Mouse (Mus musculus) heart, postnatal 0 days (tissue): ENCODE results near the gene Slc6a12. TPM values are rescaled to one million over a fixed set of nuclear protein-coding genes. Genes with fewer than 3 reads are reported as not detected.
"Not testable (repeated sequence)": the region's sequence is repeated elsewhere in the genome, so short reads cannot be mapped to it uniquely, and the experiment has no call there.

Experiments
- ATAC-seq: fragments of 200-750 bp; cut with Nextera tagmentation; 2 replicates; pipeline ENCODE4 v1.8.0; 2017; ENCODE audit warnings: low read depth, moderate number of reproducible peaks, moderate library complexity; ENCODE audit not compliant: insufficient read depth
- DNase-seq: peaks from one replicate; pipeline ENCODE4 v3.0.0-alpha.2; 2016; ENCODE audit warnings: low spot score
- H3K27ac ChIP-seq: fragments of 300-500 bp; sonication (generic); 2 replicates; pipeline ENCODE4 v1.5.1; 2014; ENCODE audit warnings: low read depth, mild to moderate bottlenecking
- H3K27me3 ChIP-seq: fragments of 300-500 bp; sonication (generic); 2 replicates; pipeline ENCODE4 v1.6.1; 2014; ENCODE audit warnings: low read length, mixed read lengths; ENCODE audit not compliant: control insufficient read depth, insufficient read depth
- H3K36me3 ChIP-seq: fragments of 300-500 bp; sonication (generic); replicated peaks from 2 replicates; pipeline ENCODE4 v1.6.1; 2014; ENCODE audit warnings: low read length, mixed read lengths; ENCODE audit not compliant: control insufficient read depth, insufficient read depth
- H3K4me1 ChIP-seq: fragments of 300-500 bp; sonication (generic); 2 replicates; pipeline ENCODE4 v1.6.1; 2014; ENCODE audit warnings: antibody characterized with exemption; ENCODE audit not compliant: control insufficient read depth, insufficient read depth
- H3K4me2 ChIP-seq: fragments of 300-500 bp; sonication (generic); 2 replicates; pipeline ENCODE4 v1.6.1; 2014; ENCODE audit warnings: low read depth, mild to moderate bottlenecking, low read length, moderate library complexity
- H3K4me3 ChIP-seq: fragments of 300-500 bp; sonication (generic); 2 replicates; pipeline ENCODE4 v1.5.1; 2014; ENCODE audit warnings: low read depth, low read length
- H3K9ac ChIP-seq: fragments of 300-500 bp; sonication (generic); replicated peaks from 2 replicates; pipeline ENCODE4 v1.6.1; 2014; ENCODE audit warnings: low read depth, low read length, mixed read lengths
- H3K9me3 ChIP-seq: fragments of 300-500 bp; sonication (generic); replicated peaks from 2 replicates; pipeline ENCODE4 v1.6.1; 2016; ENCODE audit warnings: low read length; ENCODE audit not compliant: control insufficient read depth
- CTCF ChIP-seq: IDR thresholded peaks from 2 replicates; pipeline ENCODE4 v1.5.1; 2016; ENCODE audit warnings: antibody characterized with exemption, control low read depth, low read depth
- EP300 ChIP-seq: IDR thresholded peaks from 2 replicates; pipeline ENCODE4 v1.6.1; 2016; ENCODE audit warnings: antibody characterized with exemption, low read depth
- WGBS: fragments of 180-500 bp; shearing (Covaris S2); extraction: QIAGEN DNeasy Blood & Tissue Kit; methylation state at CpG from one replicate; pipeline ENCODE4 v1.1.7; 2014; 5-methylcytosine and 5-hydroxymethylcytosine counted together
- polyA plus RNA-seq: library from polyadenylated mRNA; unstranded; fragments of >200 nt; fragmentation: Nextera tagmentation; extraction: Ambion mirVana; gene quantifications from 2 replicates; pipeline ENCODE4 v1.2.1, GENCODE M21; 2015
- total RNA-seq: library from RNA; depleted of rRNA; stranded (reverse); fragments of >200 nt; gene quantifications from 2 replicates; pipeline ENCODE4 v1.2.3, GENCODE M21; 2014; ENCODE audit warnings: low replicate concordance

Gene Slc6a12
- total and polyA plus RNA-seq, 2 experiments from 2014 or later, result not detected

GRCm38 (mm10) chr6:121363956-121364355, 21.1 kb downstream of the Slc6a12 start:
- H3K36me3 ChIP-seq, result no peaks in the 10 kb centered on the region
- TF ChIP-seq CTCF, result no peak
- no peak for TF ChIP-seq EP300
- H3K4me1 ChIP-seq, result no peaks in the 10 kb centered on the region
- H3K27ac ChIP-seq, result no peak overlapping the region
- no peaks in the 10 kb centered on the region for H3K9me3 ChIP-seq
- WGBS, result 67% methylated on average over 4 of the region's 4 CpGs
- DNase-seq (no peak), ATAC-seq (no peak)
- no peak overlapping the region for H3K4me3 ChIP-seq
- H3K4me2 ChIP-seq, result no peak overlapping the region
- H3K27me3 ChIP-seq, result no peaks in the 10 kb centered on the region
- no peak overlapping the region for H3K9ac ChIP-seq

GRCm38 (mm10) chr6:121366537-121366936, 23.7 kb downstream of the Slc6a12 start:
- WGBS, result 17% methylated on average over 2 of the region's 2 CpGs
- H3K27ac ChIP-seq, H3K9me3 ChIP-seq, H3K9ac ChIP-seq, H3K4me3 ChIP-seq, ATAC-seq, H3K36me3 ChIP-seq, H3K27me3 ChIP-seq, H3K4me2 ChIP-seq, H3K4me1 ChIP-seq, DNase-seq: not testable (repeated sequence)
- peak; percentile 41 for TF ChIP-seq CTCF

- H3K4me3 ChIP-seq, result no peak overlapping the region
- TF ChIP-seq EP300 (no peak), CTCF (no peak)
- H3K27ac ChIP-seq, result no peak overlapping the region
- ATAC-seq (no peak), DNase-seq (no peak)
- H3K36me3 ChIP-seq, result no peaks in the 10 kb centered on the region
- H3K9me3 ChIP-seq, result no peaks in the 10 kb centered on the region
- no peaks in the 10 kb centered on the region for H3K27me3 ChIP-seq
- no peaks in the 10 kb centered on the region for H3K4me1 ChIP-seq
- 50% methylated on average over 3 of the region's 3 CpGs for WGBS
- no peak overlapping the region for H3K9ac ChIP-seq
- H3K4me2 ChIP-seq, result no peak overlapping the region
Measured at GRCm38 (mm10) chr6:121367099-121367498, 24.2 kb downstream of the Slc6a12 start.

GRCm38 (mm10) chr6:121371197-121371980, 28.5 kb downstream of the Slc6a12 start:
- WGBS, result 71% methylated on average over 10 of the region's 10 CpGs
- Histone ChIP-seq H3K4me3 (no peak overlapping the region), H3K27me3 (no peaks in the 10 kb centered on the region), H3K9me3 (no peaks in the 10 kb centered on the region), H3K9ac (no peak overlapping the region), H3K4me2 (no peak overlapping the region), H3K36me3 (no peaks in the 10 kb centered on the region), H3K4me1 (no peaks in the 10 kb centered on the region), H3K27ac (no peak overlapping the region)
- TF ChIP-seq CTCF (no peak), EP300 (no peak)
- DNase-seq (no peak), ATAC-seq (no peak)

GRCm38 (mm10) chr6:121376159-121376558, 33.3 kb downstream of the Slc6a12 start:
- Histone ChIP-seq H3K36me3 (no peaks in the 10 kb centered on the region), H3K27ac (no peak overlapping the region), H3K9me3 (no peaks in the 10 kb centered on the region), H3K4me1 (no peaks in the 10 kb centered on the region), H3K9ac (no peak overlapping the region), H3K27me3 (0 out of 2 replicates have a peak, but pooled peaks cover 4% of the 10 kb centered on the region), H3K4me2 (no peak overlapping the region), H3K4me3 (no peak overlapping the region)
- TF ChIP-seq CTCF, result no peak
- TF ChIP-seq EP300, result no peak
- DNase-seq, result no peak
- 51% methylated on average over 12 of the region's 12 CpGs for WGBS
- ATAC-seq, result no peak

- Histone ChIP-seq H3K4me3 (no peak overlapping the region), H3K27ac (no peak overlapping the region), H3K4me1 (no peaks in the 10 kb centered on the region), H3K4me2 (no peak overlapping the region), H3K9me3 (no peaks in the 10 kb centered on the region), H3K9ac (no peak overlapping the region), H3K36me3 (no peaks in the 10 kb centered on the region), H3K27me3 (0 out of 2 replicates have a peak, but pooled peaks cover 10% of the 10 kb centered on the region)
- no peak for TF ChIP-seq CTCF
- no peak for TF ChIP-seq EP300
- no peak for DNase-seq
- no peak for ATAC-seq
- 40% methylated on average over 4 of the region's 4 CpGs for WGBS
Measured at GRCm38 (mm10) chr6:121378256-121378655, 35.4 kb downstream of the Slc6a12 start.
